Mouse (Mus musculus): ENCODE results near the gene Crlf2.

The Crlf2 gene

DNA sequence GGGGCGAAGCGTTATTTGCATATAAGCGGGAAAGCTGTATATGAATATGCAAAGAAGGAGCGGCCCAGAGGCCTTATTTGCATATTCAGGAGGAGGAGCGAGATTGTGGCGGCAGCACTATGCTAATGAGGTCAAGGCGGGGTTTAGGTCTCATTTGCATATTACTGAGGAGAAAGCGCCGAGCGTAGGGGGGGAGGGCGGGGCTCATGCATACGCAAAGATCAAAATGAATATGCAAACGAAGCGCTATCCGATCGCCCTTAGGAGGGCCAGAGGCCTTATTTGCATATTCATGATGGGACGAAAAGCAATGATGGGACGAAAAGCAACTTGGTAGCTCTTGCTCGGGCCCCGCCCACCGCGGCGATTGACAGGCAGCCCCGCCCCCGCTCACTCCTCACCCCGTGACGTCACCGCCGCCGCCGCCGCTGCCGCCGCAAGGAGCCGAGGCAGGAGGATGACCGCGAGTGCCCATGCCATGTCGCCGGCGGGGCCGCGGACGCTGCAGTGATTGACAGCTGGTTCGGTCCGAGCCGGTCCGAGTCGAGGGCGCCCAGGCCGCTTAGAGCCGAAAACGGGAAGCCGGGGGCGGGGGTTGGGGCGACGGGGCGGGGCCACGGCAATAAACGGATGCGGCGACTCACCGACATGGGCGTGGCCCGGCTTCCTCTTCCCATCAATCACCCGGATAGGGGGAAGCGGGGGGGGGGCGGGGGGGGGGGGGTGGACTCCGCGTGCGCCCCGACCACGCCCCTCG lies at the start of gene Crlf2:
Crlf2 (minus strand) TSS at position 590 of the 757 bp plus-strand sequence.
- in situ Hi-C loops (cut with MboI, MseI): loop anchor here (5.0 to 25.0 kb wide), 5 partner anchors 304 to 1236 kb away; partner anchors contain the start of genes Gm15446, Pole and Pxmp2

DNA sequence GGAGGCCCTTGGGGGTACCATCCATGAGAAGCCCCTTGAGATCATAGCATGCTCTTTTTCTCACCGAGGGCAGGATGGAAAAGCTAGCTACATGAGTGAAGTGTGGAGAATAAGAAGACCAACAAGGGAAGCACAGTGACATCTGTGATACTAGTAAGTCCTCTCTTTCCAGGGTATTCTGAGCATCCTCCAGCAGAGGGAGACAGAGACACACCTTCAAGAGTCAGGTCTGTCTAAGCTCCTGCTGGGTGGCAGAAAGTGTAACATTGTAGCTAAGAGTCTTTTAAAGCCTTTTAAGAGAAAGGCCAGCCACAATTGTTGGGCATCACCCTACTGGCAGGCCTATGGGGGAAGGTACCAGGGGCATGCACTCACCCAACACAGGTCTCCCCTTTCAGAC lies 43.8 kb upstream of the Crlf2 start:
- in situ Hi-C loops (cut with MboI, MseI): loop anchor here (5.0 kb wide), 2 partner anchors 90 to 425 kb away; no protein-coding TSS in a partner anchor

DNA sequence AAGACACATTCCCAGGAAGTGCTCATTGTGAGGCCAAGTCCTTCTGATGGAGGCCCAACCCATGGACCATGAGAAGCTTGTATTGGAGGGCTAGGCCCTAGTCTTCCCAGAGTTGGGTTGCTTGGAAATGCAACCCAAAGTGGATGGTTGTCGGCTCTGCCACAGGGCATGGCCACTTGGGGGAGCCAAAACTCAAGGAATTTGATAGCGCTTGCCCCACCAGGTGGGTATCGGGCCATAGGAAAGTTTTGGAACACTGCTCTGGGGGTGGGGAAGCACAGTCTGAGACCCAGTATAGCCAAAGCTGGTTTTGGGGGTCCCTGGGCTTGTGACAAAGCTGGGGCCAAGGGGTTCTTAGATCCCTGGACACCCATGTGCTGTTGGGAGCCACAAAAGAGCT lies 42.3 kb upstream of the Crlf2 start:
- in situ Hi-C loops (cut with MboI, MseI): loop anchor here (5.0 kb wide), 2 partner anchors 89 to 426 kb away; no protein-coding TSS in a partner anchor

DNA sequence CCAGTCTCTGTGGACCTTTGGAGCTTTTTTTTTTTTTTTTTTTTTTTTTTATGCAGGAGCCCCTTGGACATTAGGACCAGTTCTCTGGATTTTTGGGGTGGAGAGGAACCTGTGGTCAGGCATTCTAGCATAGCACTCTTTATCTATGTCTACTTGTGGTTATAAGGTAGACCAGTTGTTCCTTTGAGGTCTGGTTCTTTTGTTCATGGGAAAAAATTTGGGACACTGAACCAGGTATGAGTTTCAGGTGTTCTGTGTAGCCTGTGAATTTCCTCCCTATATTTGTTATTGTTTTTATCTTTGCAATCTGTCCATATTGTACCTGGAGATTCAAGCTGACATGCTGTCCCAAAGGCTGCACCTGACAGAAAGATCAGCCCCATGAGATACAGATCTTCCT lies 40.1 kb upstream of the Crlf2 start:
- in situ Hi-C loops (cut with MboI, MseI): no loop called here

DNA sequence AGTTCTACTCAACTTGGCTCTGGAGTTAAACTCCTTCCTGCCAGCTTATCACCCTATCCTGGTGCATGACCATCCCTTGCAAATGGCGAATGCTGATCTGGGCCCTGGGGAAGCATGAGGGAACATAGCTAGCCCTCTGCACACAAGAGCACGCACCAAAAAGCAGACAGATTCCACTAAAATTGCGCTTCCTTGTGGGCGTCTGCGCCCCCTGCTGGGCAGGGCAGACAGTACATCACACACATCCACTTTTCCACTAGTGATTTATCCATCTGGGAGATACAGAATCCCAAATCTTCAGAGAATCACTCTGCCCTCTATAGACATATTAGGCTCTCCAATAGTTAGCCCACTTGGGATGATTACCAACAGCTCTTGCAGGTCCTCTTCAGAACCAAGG lies 37.9 kb upstream of the Crlf2 start:
- in situ Hi-C loops (cut with MboI, MseI): no loop called here

DNA sequence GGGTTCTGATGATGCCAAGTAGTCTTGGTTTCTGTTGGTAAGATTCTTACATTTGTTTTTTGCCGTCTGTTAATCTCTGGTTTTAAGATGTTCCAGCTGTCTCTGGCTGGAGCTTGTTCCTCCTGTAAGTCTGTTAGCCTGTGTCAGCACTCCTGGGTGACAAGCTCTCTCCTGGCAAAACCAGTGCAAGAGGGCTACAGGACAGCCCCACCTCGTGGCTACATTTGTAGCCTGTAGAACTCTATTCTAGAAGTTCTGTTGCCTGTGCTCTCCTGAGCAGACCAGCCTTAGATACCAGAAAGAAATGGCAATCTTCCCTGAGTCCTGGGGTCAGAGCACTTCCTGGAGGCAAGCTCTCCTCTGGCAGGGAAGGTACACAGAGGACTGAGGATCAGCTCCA lies 4.0 kb upstream of the Crlf2 start:
- in situ Hi-C loops (cut with MboI, MseI): loop anchor here (25.0 kb wide), 1 partner anchor 1226 kb away; no protein-coding TSS in a partner anchor

DNA sequence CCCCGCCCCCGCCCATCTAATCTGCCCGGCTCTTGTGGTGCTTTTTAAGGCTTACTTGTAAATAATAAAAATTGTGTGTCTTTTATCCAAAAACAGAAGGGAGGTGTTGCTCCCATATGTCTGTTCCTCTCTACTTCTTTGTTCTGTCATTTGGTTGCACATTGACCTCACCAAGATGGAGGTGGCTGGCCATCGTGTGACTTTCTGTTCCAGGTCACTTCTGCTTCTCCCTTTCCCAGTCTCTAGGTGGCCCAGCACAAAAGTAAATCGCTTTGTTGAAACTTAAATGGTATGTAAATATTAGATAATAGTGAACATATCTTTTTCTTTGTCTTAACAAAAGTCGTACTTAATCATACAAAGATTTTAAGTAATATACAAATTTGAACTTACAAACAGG lies 398 bp upstream of the Crlf2 start:
- in situ Hi-C loops (cut with MboI, MseI): loop anchor here (5.0 to 25.0 kb wide), 5 partner anchors 303 to 1236 kb away; partner anchors contain the start of genes Gm15446, Pole and Pxmp2

DNA sequence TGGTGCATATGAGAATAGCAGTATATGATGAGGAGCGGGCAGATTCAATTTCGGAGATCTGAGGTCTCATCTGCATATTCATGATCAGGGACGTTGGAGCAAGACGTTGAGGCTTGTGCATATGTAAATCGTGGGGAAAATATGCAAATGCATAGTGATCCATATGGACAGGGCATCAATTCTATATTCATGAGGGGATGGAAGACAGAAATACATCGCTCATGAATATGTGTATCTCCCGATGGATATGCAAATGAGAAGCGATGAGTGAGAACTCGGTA lies 730 bp downstream of the Crlf2 start:
- in situ Hi-C loops (cut with MboI, MseI): loop anchor here (5.0 to 25.0 kb wide), 5 partner anchors 304 to 1237 kb away; partner anchors contain the start of genes Gm15446, Pole and Pxmp2

DNA sequence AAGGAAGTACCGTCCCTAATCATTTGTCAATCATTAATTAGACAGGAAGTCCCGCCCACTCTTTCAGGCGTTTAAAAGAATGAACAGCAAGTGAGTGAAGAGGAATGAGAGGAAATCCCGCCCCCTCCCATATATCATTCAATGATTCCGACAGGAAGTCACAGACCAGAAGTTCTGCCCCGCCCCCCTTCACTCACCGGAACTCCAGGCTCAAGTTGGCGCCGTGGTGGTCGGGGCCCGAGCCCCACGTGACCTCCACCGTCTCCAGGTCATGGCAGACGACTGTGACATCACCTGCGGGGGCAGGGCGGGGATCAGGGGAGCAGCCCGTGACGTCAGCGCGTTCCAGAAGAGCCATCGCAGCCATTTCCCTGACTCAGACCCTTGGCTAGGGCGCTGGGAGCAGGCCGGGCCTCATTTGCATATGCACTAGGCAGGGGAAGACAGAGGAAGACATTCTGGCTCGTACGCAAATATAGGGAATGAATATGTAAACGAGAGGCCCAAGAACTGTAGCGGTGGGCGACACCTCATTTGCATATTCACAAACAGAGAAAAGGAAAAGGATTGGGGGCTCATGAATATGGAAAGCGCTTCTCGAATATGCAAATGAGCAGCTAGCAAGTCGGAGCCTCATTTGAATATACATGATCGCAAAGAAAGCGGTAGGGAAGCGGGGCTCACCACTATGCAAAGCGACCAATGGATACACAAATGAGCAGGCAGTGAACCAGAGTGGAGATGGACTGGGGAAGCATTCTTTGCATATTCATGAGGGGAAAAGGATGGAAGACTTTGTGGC lies 1.3 kb downstream of the Crlf2 start:
- in situ Hi-C loops (cut with MboI, MseI): loop anchor here (5.0 to 25.0 kb wide), 5 partner anchors 305 to 1237 kb away; partner anchors contain the start of genes Gm15446, Pole and Pxmp2

DNA sequence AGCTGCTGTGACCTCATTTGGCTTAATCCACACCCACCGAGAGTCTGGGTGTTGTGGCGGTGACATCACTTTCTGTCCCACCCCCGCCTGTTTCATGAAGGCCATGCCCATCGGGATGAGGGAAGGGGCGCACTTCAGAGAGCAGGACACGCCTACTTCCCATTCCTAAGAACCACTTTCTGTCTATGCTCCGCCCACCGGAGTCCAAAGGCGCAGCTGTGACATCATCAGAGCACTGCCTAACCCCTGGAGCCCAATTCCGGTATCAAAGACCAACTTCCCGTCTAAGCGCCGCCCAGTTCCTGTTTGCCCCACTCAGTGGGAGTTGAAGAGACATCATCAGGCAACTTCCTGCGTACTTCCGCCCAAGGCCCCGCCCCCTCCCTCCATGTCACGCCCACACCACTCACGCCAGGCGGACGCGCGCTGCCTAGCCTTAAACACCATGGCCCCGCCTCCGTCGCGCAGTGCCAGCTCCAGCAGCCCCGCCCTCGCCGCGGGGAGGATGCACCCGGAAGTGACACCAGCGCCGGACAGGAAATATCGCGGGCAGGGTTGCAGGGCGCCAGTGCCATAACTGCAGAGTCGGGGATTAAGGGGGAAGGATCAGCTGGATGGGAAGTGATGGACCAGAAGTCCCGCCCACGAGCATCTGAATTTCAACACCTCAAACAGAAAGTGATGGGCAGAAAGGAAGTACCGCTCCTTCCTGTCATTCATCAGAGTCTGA lies 2.0 kb downstream of the Crlf2 start:
- in situ Hi-C loops (cut with MboI, MseI): loop anchor here (5.0 to 25.0 kb wide), 5 partner anchors 306 to 1238 kb away; partner anchors contain the start of genes Gm15446, Pole and Pxmp2

DNA sequence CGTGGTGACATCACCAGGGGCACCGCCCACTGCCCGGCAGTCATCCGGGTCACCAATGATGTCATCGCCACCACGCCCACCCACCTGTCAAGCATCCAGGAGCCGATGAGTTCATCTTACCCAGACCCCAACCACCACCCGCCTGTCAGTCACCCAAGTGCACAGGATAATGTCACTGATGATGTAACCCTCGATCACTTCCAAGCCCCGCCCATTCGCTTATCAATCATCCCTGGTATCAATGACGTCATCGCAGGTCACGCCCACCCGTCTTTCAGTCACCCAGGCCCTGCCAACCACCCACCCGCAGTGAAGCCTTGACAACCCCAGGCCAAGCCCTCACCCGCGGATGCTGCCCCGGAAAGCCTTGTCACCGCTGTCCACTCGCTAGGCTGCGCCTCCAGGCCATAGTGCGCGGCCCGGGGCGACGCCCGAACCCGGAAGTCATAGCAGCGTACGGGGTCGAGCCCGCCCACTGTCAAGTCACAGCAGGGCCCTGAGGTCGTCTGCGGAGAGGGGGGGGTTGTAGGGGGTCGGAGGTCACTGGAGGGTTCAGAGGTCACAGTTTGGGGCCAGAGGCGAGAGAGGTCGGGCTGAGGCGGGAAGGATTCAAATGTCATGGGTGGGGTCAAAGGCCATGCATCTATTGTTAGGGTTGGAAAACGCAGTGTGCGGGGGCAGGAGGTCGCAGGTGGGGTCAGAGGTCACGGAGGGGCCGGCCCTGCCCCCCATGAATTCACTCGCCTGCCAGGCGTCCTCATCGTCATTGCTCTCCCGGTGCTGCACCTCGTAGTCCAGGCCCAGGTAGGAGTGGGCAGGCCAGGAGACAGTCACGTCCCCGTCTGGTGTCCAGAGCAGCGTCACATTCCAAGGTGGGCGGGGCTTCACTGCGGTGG lies 2.9 kb downstream of the Crlf2 start:
- in situ Hi-C loops (cut with MboI, MseI): loop anchor here (5.0 to 25.0 kb wide), 5 partner anchors 306 to 1239 kb away; partner anchors contain the start of genes Gm15446, Pole and Pxmp2

DNA sequence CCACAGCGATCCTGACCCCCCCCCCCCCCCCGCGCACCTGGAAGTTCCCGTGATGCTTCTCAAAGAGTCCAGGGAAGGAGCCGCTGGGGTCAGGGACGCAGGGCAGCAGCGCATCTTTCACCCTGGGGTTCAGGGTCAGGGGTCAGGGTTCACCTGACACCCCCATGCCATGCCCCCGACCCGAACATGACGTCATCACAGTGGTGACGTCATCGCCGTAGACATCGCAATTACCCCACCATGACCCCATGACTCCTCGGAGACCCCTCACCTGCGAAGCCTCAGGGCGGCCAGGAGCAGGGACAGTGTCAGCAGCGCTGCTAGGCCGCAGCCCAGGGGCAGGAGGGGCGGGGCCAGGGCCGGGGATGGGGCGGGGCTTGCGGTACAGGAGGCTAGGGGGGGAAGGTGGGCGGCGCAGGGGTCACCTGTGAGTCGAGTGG lies 3.5 kb downstream of the Crlf2 start:
- in situ Hi-C loops (cut with MboI, MseI): loop anchor here (5.0 to 25.0 kb wide), 5 partner anchors 307 to 1240 kb away; partner anchors contain the start of genes Gm15446, Pole and Pxmp2

DNA sequence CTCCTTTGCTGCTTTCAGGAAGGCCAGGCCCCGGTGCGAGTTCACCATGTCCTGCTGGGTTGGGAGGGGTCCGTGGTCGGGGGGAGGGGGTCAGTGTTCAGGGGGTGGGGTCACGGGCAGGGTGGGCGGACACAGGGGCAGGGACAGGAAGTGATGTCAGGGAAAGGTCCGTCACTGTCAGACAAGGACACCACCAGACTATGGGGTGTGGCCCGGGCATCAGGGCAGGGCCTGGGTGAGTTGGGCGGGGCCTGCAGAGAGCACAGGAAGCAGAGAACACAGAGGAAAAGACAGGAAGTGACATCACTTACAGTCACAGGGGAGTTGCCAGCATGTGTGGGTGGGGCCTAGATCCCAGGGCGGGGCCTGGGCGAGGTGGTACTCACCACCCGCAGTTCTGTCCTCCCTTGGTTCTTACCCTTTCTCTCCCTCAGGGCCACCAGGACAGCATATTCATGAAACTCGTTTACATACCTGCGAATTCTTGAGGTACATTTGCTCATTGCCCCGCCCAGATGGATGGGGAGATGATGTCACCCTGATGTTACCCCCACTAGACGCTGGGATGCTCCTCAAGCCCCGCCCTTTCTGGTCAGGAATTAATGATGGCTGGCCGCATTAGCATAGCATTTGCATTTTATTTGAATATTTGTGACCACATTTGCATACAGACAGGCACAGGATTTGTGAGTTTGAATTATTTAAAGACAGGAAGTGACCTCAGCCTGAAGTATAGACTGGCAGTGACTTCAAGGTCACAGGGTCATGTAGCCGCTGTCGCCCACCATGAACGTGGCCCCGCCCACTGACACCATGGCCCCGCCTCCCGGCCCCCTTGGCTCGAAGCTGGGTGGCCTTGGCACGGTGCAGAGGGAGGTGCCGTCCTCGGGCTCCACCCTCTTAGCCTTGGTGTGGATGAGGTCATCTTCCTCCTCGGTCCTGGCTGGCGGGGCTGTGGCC lies 4.4 kb downstream of the Crlf2 start:
- in situ Hi-C loops (cut with MboI, MseI): loop anchor here (5.0 to 25.0 kb wide), 7 partner anchors 308 to 1240 kb away; partner anchors contain the start of genes Gm15446, Plcxd1, Pole and Pxmp2

DNA sequence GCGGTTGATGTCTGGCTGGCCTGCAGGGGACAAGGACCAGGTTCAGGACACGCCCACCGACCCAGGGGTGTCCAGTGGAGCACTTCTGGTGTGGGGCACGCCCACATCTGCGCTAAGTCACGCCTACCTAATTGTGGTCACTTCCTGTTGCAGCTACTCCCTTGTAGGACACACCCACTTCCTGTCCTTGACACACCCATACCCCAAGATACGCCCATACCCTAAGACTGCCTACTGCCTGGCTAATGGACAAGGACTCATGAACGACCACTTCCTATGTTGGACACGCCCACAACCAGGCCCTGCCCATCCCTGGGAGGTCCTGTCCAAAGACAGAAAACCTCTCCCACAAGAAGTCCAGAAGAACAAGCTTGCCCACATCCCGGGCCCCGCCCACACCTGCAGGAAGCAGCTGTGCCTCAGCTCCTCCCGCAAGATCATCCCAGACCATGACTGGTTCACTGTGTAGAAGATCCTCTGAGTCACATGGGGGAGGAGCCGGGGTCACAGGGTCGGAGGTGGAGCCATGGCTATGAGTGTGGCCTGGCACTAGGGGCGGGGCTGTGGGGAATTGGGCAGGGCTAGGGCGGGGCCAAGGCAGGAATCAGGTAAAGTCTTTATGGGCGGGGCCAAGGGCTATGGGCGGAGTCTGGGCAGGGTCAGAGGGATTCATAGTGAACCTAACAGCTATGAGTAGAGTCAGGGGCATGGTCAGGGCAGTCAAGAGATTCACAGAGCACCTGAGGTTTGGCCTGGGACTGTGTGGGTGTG lies 5.4 kb downstream of the Crlf2 start:
- in situ Hi-C loops (cut with MboI, MseI): loop anchor here (5.0 to 25.0 kb wide), 6 partner anchors 371 to 1241 kb away; partner anchors contain the start of genes Gm15446, Plcxd1, Pole and Pxmp2

DNA sequence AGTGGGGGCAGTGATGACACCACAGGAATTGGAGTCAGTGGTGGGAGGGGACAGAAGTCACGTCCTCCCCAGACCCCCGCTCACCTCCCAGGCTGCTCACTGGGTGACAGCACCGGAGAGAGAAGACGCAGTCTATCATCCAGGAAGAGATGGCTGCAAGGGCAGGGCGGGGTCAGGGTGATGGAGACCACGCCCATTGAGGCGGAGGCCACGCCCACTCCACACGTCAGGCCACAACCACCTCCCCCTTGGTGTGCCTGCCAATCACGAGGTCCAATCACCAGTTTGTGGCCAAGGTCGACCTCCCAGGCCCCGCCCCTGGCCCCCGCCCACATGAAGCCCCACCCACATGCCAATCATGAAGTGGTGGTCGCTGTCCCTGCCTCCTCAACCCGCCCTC lies 6.3 kb downstream of the Crlf2 start:
- in situ Hi-C loops (cut with MboI, MseI): loop anchor here (5.0 to 25.0 kb wide), 6 partner anchors 372 to 1242 kb away; partner anchors contain the start of genes Gm15446, Plcxd1, Pole and Pxmp2

DNA sequence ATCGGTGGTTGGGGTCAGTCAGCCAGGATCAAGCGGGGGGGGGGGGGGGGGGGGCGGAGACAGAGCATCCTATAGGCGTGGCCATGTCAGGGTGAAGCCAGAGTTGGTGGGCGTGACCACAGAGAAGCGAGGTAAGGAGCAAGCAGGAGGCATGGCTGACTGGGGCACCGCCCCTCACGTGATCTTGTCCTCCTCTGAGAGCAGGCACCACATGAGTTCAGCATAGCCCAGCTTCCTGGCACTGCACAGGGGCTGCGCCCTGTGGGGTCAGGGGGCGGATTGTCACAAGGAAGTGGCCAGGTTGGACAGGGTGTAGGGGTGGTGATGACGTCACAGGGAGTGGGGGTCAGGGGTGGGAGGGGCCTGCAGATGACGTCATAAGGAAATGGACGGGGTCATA lies 6.7 kb downstream of the Crlf2 start:
- in situ Hi-C loops (cut with MboI, MseI): loop anchor here (5.0 to 25.0 kb wide), 6 partner anchors 373 to 1243 kb away; partner anchors contain the start of genes Gm15446, Plcxd1, Pole and Pxmp2

DNA sequence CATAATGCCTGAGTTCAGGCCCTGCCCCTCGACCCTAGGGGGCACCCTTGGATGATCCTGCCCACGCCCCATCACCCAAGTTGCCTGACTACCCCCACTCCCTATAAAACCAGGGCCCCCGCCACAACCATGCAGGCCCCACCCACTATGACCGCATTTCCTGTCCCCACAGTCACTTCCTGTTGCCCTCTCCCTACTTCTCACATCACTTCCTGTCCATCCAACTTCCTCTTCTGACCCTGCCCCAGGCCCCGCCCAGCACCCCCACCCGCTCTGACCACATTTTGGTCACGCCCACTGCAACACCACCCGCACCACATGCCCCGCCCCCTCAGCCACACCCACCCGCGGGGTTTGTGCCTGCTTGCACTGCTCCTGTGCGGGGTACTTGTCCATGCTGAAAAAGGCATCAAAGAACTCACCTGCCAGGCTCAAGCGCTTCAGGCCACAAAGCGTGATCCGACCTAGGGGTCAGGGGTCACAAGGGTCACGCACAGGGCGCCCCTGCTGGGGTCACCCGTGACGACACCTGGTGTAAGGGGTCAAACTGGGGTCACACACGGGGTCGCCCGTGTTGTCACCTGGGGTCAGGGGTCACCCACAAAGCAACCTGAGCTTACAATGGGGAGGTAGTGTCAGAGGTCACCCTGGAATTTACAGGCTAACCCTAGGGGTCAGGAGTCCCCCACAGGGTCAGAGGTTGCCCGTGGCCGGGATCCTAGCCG lies 7.6 kb downstream of the Crlf2 start:
- in situ Hi-C loops (cut with MboI, MseI): loop anchor here (5.0 to 25.0 kb wide), 6 partner anchors 374 to 1244 kb away; partner anchors contain the start of genes Gm15446, Plcxd1, Pole and Pxmp2
